Mouse (Mus musculus): ENCODE measurements around the gene Nudt21. TPM values are rescaled to one million over a fixed set of nuclear protein-coding genes. Genes with fewer than 3 reads are reported as not detected.

Nudt21 gene
- 41.8 TPM for polyA plus RNA-seq (2015; fragmentation: Illumina TruSeq; extraction: RNeasy Lipid Tissue Mini Kit (QIAGEN cat#74804); ENCODE audit: low read depth, low replicate concordance)

DNA sequence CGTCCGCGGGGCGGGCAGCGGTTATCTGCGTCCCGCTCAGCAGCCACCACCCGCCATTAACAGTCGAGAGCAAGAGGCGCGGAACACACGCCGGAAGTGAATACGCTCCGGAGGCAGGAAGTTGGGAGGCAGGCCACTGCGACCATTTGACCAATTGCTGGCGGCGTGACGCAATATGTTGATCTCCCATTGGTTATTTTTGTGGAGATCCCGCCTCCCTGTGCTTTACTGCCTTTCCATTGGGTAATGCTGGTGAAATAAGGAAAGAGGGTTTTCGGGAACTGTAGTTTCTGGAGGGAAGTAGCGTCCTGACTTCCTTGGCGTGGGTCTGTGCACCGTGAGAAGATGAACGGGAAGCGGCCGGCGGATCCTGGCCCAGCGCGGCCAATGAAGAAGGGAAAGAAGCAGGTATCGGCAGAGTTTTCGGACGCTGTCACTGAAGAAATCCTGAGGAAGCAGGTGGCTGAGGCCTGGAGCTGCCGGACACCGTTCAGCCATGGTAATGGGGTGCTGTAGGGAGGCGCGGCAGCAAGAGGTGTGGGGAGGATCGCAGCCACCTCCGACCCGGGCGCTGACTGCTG lies at the start of gene Nudt21, which contains the start of gene Ogfod1:
TSS of gene Nudt21 (minus strand) at position 88 of the 581 bp plus-strand sequence.
TSS of gene Ogfod1 (plus strand) at position 255 of the 581 bp plus-strand sequence.

DNA sequence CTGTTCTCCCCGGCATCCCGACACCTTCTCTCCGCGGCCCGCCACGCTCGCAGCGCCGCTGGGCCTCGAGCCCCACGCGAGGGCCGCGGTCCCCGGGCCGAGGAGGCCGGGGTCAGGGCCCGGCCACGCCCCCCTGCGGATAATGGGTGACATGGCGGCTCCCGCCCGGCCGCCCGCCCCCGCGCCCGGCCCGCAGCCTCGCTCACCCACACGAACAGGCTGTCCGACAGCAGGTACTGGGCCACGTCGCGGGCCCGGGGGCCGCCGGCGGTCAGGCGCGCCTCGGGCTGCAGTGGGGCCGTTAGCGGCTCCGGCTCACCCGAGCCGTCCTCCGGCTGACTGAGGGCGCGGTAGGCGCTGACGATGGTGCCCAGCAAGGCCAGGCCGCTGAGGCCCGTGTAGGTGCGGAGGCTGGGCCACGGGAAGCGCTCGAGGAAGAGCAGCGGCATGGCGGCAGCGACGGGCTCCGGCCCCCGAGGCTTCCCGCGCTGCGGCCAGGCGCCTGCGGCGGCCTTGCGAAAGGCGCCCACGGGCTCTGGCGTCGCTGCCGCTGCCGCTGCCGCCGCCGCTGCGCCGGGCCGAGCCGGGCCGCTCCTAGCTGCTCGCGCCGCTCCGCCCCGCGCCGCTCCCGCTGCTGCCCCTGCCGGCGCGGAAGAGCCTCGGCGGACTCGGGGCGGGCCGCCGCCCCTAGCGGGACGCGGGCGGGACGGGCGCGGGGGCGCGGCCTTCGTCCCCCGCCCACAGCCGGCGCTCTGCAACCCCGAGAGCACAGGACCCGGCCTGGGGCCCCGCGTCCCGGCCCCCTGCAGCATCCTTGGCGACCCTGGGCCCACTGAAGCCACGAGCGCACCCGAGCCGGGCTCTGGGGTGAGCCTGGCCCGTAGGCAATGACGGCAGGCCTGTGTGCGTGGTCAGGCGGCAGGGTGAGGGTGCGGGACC lies 24.5 kb downstream of the Nudt21 start, which contains the start of gene Amfr:
TSS of gene Amfr (minus strand) at position 830 of the 939 bp plus-strand sequence.

Other genes with a start within 250 kb of the Nudt21 start
- 443 TPM for gene Gnao1, start 227.1 kb downstream of the Nudt21 start, polyA plus RNA-seq (2015; fragmentation: Illumina TruSeq; extraction: RNeasy Lipid Tissue Mini Kit (QIAGEN cat#74804); ENCODE audit: low read depth, low replicate concordance)
- gene Amfr, start 24.2 kb downstream of the Nudt21 start, polyA plus RNA-seq (2015; fragmentation: Illumina TruSeq; extraction: RNeasy Lipid Tissue Mini Kit (QIAGEN cat#74804); ENCODE audit: low read depth, low replicate concordance) = 101 TPM
- 66.0 TPM for gene Ogfod1, start 167 bp upstream of the Nudt21 start, polyA plus RNA-seq (2015; fragmentation: Illumina TruSeq; extraction: RNeasy Lipid Tissue Mini Kit (QIAGEN cat#74804); ENCODE audit: low read depth, low replicate concordance)
- 40.4 TPM for gene Bbs2, start 61.9 kb upstream of the Nudt21 start, polyA plus RNA-seq (2015; fragmentation: Illumina TruSeq; extraction: RNeasy Lipid Tissue Mini Kit (QIAGEN cat#74804); ENCODE audit: low read depth, low replicate concordance)
- gene Mt4, start 100.2 kb upstream of the Nudt21 start, polyA plus RNA-seq (2015; fragmentation: Illumina TruSeq; extraction: RNeasy Lipid Tissue Mini Kit (QIAGEN cat#74804); ENCODE audit: low read depth, low replicate concordance) = not detected
- gene Mt3, start 115.6 kb upstream of the Nudt21 start, polyA plus RNA-seq (2015; fragmentation: Illumina TruSeq; extraction: RNeasy Lipid Tissue Mini Kit (QIAGEN cat#74804); ENCODE audit: low read depth, low replicate concordance) = 1,231 TPM
- 400 TPM for gene Mt2, start 135.6 kb upstream of the Nudt21 start, polyA plus RNA-seq (2015; fragmentation: Illumina TruSeq; extraction: RNeasy Lipid Tissue Mini Kit (QIAGEN cat#74804); ENCODE audit: low read depth, low replicate concordance)
- 755 TPM for gene Mt1, start 142.1 kb upstream of the Nudt21 start, polyA plus RNA-seq (2015; fragmentation: Illumina TruSeq; extraction: RNeasy Lipid Tissue Mini Kit (QIAGEN cat#74804); ENCODE audit: low read depth, low replicate concordance)
- 20.7 TPM for gene Nup93, start 177.5 kb upstream of the Nudt21 start, polyA plus RNA-seq (2015; fragmentation: Illumina TruSeq; extraction: RNeasy Lipid Tissue Mini Kit (QIAGEN cat#74804); ENCODE audit: low read depth, low replicate concordance)

Data from brain, adult 10 weeks (tissue).